16 mouse cellular contexts compared by ENCODE assay signal in the genomic region with DNA sequence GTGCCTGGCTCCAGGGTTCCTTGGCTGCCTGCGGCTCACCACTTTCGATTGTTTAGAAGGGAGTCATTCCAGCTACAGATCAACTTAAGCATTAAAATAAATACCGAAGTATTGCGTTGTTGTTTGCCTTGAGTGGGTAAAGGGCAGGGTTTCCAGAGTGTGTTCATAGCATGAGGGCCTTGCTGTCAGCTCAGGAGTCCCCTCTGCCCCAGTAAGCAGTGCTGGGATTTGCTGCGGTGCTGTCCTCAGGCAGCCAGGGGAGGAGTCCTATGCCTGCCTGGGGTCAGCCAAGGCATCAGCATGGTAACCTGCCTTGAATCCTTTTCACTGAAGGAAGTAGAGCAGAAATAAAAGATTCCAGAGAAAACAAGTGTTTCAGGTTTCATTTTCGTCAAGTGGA. TPM values are rescaled to one million over a fixed set of nuclear protein-coding genes. Genes with fewer than 3 reads are reported as not detected.
DNase-seq lines count a peak whose midpoint lies in the region; ATAC-seq and TF ChIP-seq lines count a peak whose summit lies in the region.
"Had no signal": no experiment of that assay in that cellular context is flagged by ENCODE, and none has a peak within 500 bp of the region (broad histone marks: within the 10 kb centered on the region; RNA-seq: fewer than 3 reads in every experiment).

No protein-coding gene starts in this region.

- no peak overlapping the region for H3K9ac ChIP-seq in liver, adult 2 months (ENCODE audit: low read depth, low read length)
- no peak overlapping the region for H3K9ac ChIP-seq in stomach, embryonic 16.5 days (ENCODE audit: low read length)

- no peaks in the 10 kb centered on the region for H3K27me3 ChIP-seq in liver, adult 2 months (ENCODE audit: control insufficient read depth, insufficient read depth, low read length)
- H3K27me3 ChIP-seq in stomach, embryonic 16.5 days (ENCODE audit: control insufficient read depth, insufficient read depth, low read length): no peaks in the 10 kb centered on the region

- peaks cover 24% of the 10 kb centered on the region; the same call in 1 of the 2 replicates for H3K79me2 ChIP-seq in liver, adult 2 months (ENCODE audit: control insufficient read depth, insufficient read depth, low read length)

- 23% methylated on average over 6 of the region's 6 CpGs for WGBS in liver, adult 2 months
- WGBS in stomach, embryonic 16.5 days: 61% methylated on average over 6 of the region's 6 CpGs

- no peaks in the 10 kb centered on the region for H3K36me3 ChIP-seq in liver, adult 2 months (ENCODE audit: control insufficient read depth, insufficient read depth, low read length)
- H3K36me3 ChIP-seq in stomach, embryonic 16.5 days (ENCODE audit: control insufficient read depth, insufficient read depth, low read length): no peaks in the 10 kb centered on the region

- H3K27ac ChIP-seq in liver, adult 2 months (replicated peaks; ENCODE audit: insufficient read depth, low read depth, low read length): peak overlapping the region; percentile 78
- H3K27ac ChIP-seq in stomach, embryonic 16.5 days (ENCODE audit: low read length): peak overlapping the region; percentile 29; the same call in 1 of the 2 replicates

- no peak overlapping the region for H3K4me3 ChIP-seq in liver, adult 2 months (ENCODE audit: insufficient read depth, low read depth, low read length)
- H3K4me3 ChIP-seq in stomach, embryonic 16.5 days (replicated peaks; ENCODE audit: low read length): no peak overlapping the region
- H3K4me3 ChIP-seq: erythroblast, embryonic 14.5 days had no signal

- H3K9me3 ChIP-seq in stomach, embryonic 16.5 days (replicated peaks; ENCODE audit: control insufficient read depth, low read length): no peaks in the 10 kb centered on the region
- H3K9me3 ChIP-seq: G1E had no signal

- no peak overlapping the region for H3K4me2 ChIP-seq in stomach, embryonic 16.5 days (ENCODE audit: low read depth, low read length)

- TF ChIP-seq POLR2A in liver, adult 2 months (IDR thresholded peaks at IDR 0.05; ENCODE audit: extremely low read depth, insufficient read depth, low read length): no peak

- intact Hi-C loops in gastrocnemius, postnatal 36 days (cut with DNase I): no loop called here

- ATAC-seq in stomach, embryonic 16.5 days (ENCODE audit: insufficient read depth, low FRiP score): peak; percentile 61; the same call in 1 of the 2 replicates
- ATAC-seq in granulocyte monocyte progenitor cell, adult 5-6 weeks (replicated peaks; ENCODE audit: poor library complexity, severe bottlenecking): no peak

- no peak for TF ChIP-seq CTCF in liver, adult 2 months (IDR thresholded peaks at IDR 0.05; ENCODE audit: low read depth, low read length)

- peak; percentile 99 for DNase-seq in liver, adult 2 months (ENCODE audit: extremely low read depth, low read depth, low spot score)
- no peak for DNase-seq in liver
- DNase-seq in induced T-regulatory cell, adult 2 months (ENCODE audit: low read depth): peak; percentile 36
- DNase-seq in lung, adult 18-20 months: peak; percentile 80 to 89
- no peak for DNase-seq in gastrocnemius, postnatal 36 days
- DNase-seq: adrenal gland, postnatal 25 days; cerebellum, postnatal 14 days; right cerebral cortex, postnatal 14 days; thymus, adult 18-20 months had no signal

- H3K4me1 ChIP-seq in liver, adult 2 months (ENCODE audit: control insufficient read depth, insufficient read depth, low read length): peaks cover 53% of the 10 kb centered on the region
- peaks cover 17% of the 10 kb centered on the region for H3K4me1 ChIP-seq in stomach, embryonic 16.5 days (ENCODE audit: control insufficient read depth, insufficient read depth, low read length)

RNA-seq across cellular contexts. Expression of a gene that starts 18.6 kb away (rescaled TPM):
- total RNA-seq in liver, adult 2 months (2014; rRNA removed): 18.2 and 20.7 TPM in 2 replicates
- 30.8 and 36.1 TPM in 2 replicates for polyA plus RNA-seq in liver, adult 2 months (2012; rRNA removed)
- 9.3 and 12.0 TPM in 2 replicates for polyA plus RNA-seq in stomach, embryonic 16.5 days (2015; fragmentation: Nextera tagmentation; extraction: Ambion mirVana)
- 1 to 10 TPM; 3.1 to 3.9 TPM for total RNA-seq in gastrocnemius, postnatal 36 days (2021)
- 6.7 and 9.5 TPM in 2 replicates for total RNA-seq in granulocyte monocyte progenitor cell, adult 5-6 weeks (2014; fragmentation: Nextera tagmentation)
- 6.4 and 17.5 TPM in 2 replicates for total RNA-seq in granulocyte monocyte progenitor cell, adult 5-6 weeks (2017)

RNA-seq across cellular contexts. Expression of a gene that starts 33.1 kb away (rescaled TPM):
- 7.2 and 9.1 TPM in 2 replicates for total RNA-seq in liver, adult 2 months (2014; rRNA removed)
- polyA plus RNA-seq in liver, adult 2 months (2012; rRNA removed): 12.1 and 14.0 TPM in 2 replicates
- 34.4 and 35.9 TPM in 2 replicates for polyA plus RNA-seq in stomach, embryonic 16.5 days (2015; fragmentation: Nextera tagmentation; extraction: Ambion mirVana)
- 1 to 10 TPM; 3.5 to 4.5 TPM for total RNA-seq in gastrocnemius, postnatal 36 days (2021)
- 15.7 and 24.6 TPM in 2 replicates for total RNA-seq in granulocyte monocyte progenitor cell, adult 5-6 weeks (2014; fragmentation: Nextera tagmentation)
- 11.0 and 11.3 TPM in 2 replicates for total RNA-seq in granulocyte monocyte progenitor cell, adult 5-6 weeks (2017)

RNA-seq across cellular contexts. Expression of a gene that starts 40.0 kb away (rescaled TPM):
- 15.0 and 19.9 TPM in 2 replicates for total RNA-seq in liver, adult 2 months (2014; rRNA removed)
- polyA plus RNA-seq in liver, adult 2 months (2012; rRNA removed): 15.6 and 16.7 TPM in 2 replicates
- 0.58 and 0.72 TPM in 2 replicates for polyA plus RNA-seq in stomach, embryonic 16.5 days (2015; fragmentation: Nextera tagmentation; extraction: Ambion mirVana)
- total RNA-seq in gastrocnemius, postnatal 36 days (2021): 10 to 100 TPM; 30.5 to 39.6 TPM
- 32.5 and 43.1 TPM in 2 replicates for total RNA-seq in granulocyte monocyte progenitor cell, adult 5-6 weeks (2014; fragmentation: Nextera tagmentation)
- 111 and 115 TPM in 2 replicates for total RNA-seq in granulocyte monocyte progenitor cell, adult 5-6 weeks (2017)

RNA-seq across cellular contexts. Expression of a gene that starts 52.3 kb away (rescaled TPM):
- 70.3 and 76.0 TPM in 2 replicates for total RNA-seq in liver, adult 2 months (2014; rRNA removed)
- polyA plus RNA-seq in liver, adult 2 months (2012; rRNA removed): 75.9 and 80.3 TPM in 2 replicates
- 204 and 207 TPM in 2 replicates for polyA plus RNA-seq in stomach, embryonic 16.5 days (2015; fragmentation: Nextera tagmentation; extraction: Ambion mirVana)
- total RNA-seq in gastrocnemius, postnatal 36 days (2021): 10 to 100 TPM; 36.3 to 37.5 TPM
- total RNA-seq in granulocyte monocyte progenitor cell, adult 5-6 weeks (2014; fragmentation: Nextera tagmentation): 223 and 247 TPM in 2 replicates
- total RNA-seq in granulocyte monocyte progenitor cell, adult 5-6 weeks (2017): 96.6 and 108 TPM in 2 replicates

RNA-seq across cellular contexts. Expression of a gene that starts 56.3 kb away (rescaled TPM):
- not detected in 2 replicates for total RNA-seq in liver, adult 2 months (2014; rRNA removed)
- polyA plus RNA-seq in liver, adult 2 months (2012; rRNA removed): not detected in 2 replicates
- 0.18 TPM in 1 of 2 replicates, not detected in the other for polyA plus RNA-seq in stomach, embryonic 16.5 days (2015; fragmentation: Nextera tagmentation; extraction: Ambion mirVana)
- not detected for total RNA-seq in gastrocnemius, postnatal 36 days (2021)
- not detected in 2 replicates for total RNA-seq in granulocyte monocyte progenitor cell, adult 5-6 weeks (2014; fragmentation: Nextera tagmentation)
- not detected in 2 replicates for total RNA-seq in granulocyte monocyte progenitor cell, adult 5-6 weeks (2017)
- total RNA-seq: gastrocnemius, postnatal 4 days; megakaryocyte progenitor cell, adult 5-6 weeks had no signal
- polyA plus RNA-seq: erythroblast, embryonic 14.5 days; G1E; hindbrain, embryonic 11.5 days had no signal

Comparison
In these comparisons a context has a peak if more than half of its experiments do, and no peak if none do; other contexts are left out.
1. DNase-seq: peak in liver, adult 2 months (single experiment), induced T-regulatory cell, adult 2 months (single experiment) and lung, adult 18-20 months (2 of 2); none in liver (single experiment) and gastrocnemius, postnatal 36 days (0 of 2).